In the genomic region with DNA sequence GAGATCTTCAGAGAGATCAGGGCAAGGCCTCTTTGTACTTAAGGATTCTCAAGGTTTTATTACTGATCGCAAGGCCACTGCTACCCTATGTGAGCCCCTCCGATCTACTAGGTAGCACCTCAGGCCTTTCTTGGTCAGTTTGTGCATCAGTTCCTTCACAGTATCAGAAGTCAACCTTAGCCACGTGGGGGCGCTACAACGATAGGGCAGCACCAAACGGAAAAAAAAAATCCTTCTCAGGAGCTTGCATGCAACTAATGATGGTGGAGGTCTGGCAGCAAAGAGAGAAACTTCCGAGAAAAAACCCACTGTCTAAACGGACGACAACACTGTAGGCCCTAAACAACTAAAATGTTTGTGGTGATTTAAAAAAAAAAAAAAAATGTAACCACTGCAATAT, we compare ENCODE assay signal across 15 mouse cellular contexts.
DNase-seq lines count a peak whose midpoint lies in the region; ATAC-seq and TF ChIP-seq lines count a peak whose summit lies in the region.
"Had no signal": no experiment of that assay in that cellular context is flagged by ENCODE, and none has a peak within 500 bp of the region (broad histone marks: within the 10 kb centered on the region; RNA-seq: fewer than 3 reads in every experiment).

No protein-coding gene starts in this region.

- no peaks in the 10 kb centered on the region for H3K4me1 ChIP-seq in forebrain, embryonic 10.5 days
- H3K4me1 ChIP-seq in forebrain, embryonic 12.5 days = no peaks in the 10 kb centered on the region
- H3K4me1 ChIP-seq in neural tube, embryonic 15.5 days = no peaks in the 10 kb centered on the region
- no peaks in the 10 kb centered on the region for H3K4me1 ChIP-seq in stomach, postnatal 0 days (replicated peaks; ENCODE audit: control insufficient read depth, insufficient read depth)
- no peaks in the 10 kb centered on the region for H3K4me1 ChIP-seq in forebrain, postnatal 0 days (ENCODE audit: insufficient read depth)
- H3K4me1 ChIP-seq: midbrain, embryonic 10.5 days; neural tube, embryonic 13.5 days had no signal

- 45% methylated on average over 9 of the region's 9 CpGs for WGBS in forebrain, embryonic 10.5 days
- 45% methylated on average over 9 of the region's 9 CpGs for WGBS in forebrain, embryonic 12.5 days
- WGBS in neural tube, embryonic 15.5 days = 52% methylated on average over 9 of the region's 9 CpGs
- WGBS in stomach, postnatal 0 days = 48% methylated on average over 9 of the region's 9 CpGs
- 46% methylated on average over 9 of the region's 9 CpGs for WGBS in forebrain, postnatal 0 days

- peak; percentile 16 for DNase-seq in forebrain, embryonic 10.5 days (ENCODE audit: extremely low spot score, low spot score)
- peak; percentile 24 for DNase-seq in neural tube, embryonic 10.5 days (ENCODE audit: extremely low spot score, low spot score)
- peak; percentile 56 for DNase-seq in R1 (ENCODE audit: low read depth, low spot score)
- peak; percentile 14 for DNase-seq in stomach, postnatal 0 days (ENCODE audit: low spot score)
- DNase-seq in frontal cortex, postnatal 25 days (ENCODE audit: low spot score in 2 of 2) = no peak
- DNase-seq in forebrain, postnatal 0 days = no peak
- DNase-seq: cerebellum, adult 9-11 months; heart, adult 11 months; thymus, postnatal 36 days had no signal

- H3K4me2 ChIP-seq in forebrain, embryonic 12.5 days = no peak overlapping the region
- no peak overlapping the region for H3K4me2 ChIP-seq in neural tube, embryonic 15.5 days
- H3K4me2 ChIP-seq in stomach, postnatal 0 days (replicated peaks; ENCODE audit: low read depth) = no peak overlapping the region
- no peak overlapping the region for H3K4me2 ChIP-seq in forebrain, postnatal 0 days (ENCODE audit: low read depth)
- H3K4me2 ChIP-seq: neural tube, embryonic 13.5 days had no signal

- no peak overlapping the region for H3K9ac ChIP-seq in forebrain, embryonic 12.5 days
- H3K9ac ChIP-seq in neural tube, embryonic 15.5 days (replicated peaks) = no peak overlapping the region
- no peak overlapping the region for H3K9ac ChIP-seq in stomach, postnatal 0 days (ENCODE audit: low read length)
- H3K9ac ChIP-seq in forebrain, postnatal 0 days = no peak overlapping the region
- H3K9ac ChIP-seq: neural tube, embryonic 13.5 days had no signal

- no peak for TF ChIP-seq EP300 in stomach, postnatal 0 days (optimal IDR thresholded peaks at IDR 0.05)

- H3K36me3 ChIP-seq in forebrain, embryonic 10.5 days (replicated peaks) = no peaks in the 10 kb centered on the region
- H3K36me3 ChIP-seq in forebrain, embryonic 12.5 days (replicated peaks) = no peaks in the 10 kb centered on the region
- no peaks in the 10 kb centered on the region for H3K36me3 ChIP-seq in neural tube, embryonic 15.5 days
- no peaks in the 10 kb centered on the region for H3K36me3 ChIP-seq in stomach, postnatal 0 days (ENCODE audit: control insufficient read depth, insufficient read depth, low read length)
- no peaks in the 10 kb centered on the region for H3K36me3 ChIP-seq in forebrain, postnatal 0 days (ENCODE audit: insufficient read depth)
- H3K36me3 ChIP-seq: midbrain, embryonic 10.5 days; neural tube, embryonic 13.5 days had no signal

- TF ChIP-seq CTCF in stomach, postnatal 0 days (IDR thresholded peaks at IDR 0.05; ENCODE audit: low read depth) = 0 out of 2 replicates have a peak, but pooled peaks have one; percentile 30
- TF ChIP-seq CTCF in forebrain, postnatal 0 days (IDR thresholded peaks at IDR 0.05; ENCODE audit: low read depth) = no peak

- no peaks in the 10 kb centered on the region for H3K27me3 ChIP-seq in forebrain, embryonic 10.5 days (ENCODE audit: poor library complexity, severe bottlenecking)
- H3K27me3 ChIP-seq in forebrain, embryonic 12.5 days = no peaks in the 10 kb centered on the region
- no peaks in the 10 kb centered on the region for H3K27me3 ChIP-seq in neural tube, embryonic 15.5 days (replicated peaks)
- no peaks in the 10 kb centered on the region for H3K27me3 ChIP-seq in stomach, postnatal 0 days (ENCODE audit: control insufficient read depth, insufficient read depth, low read length)
- no peaks in the 10 kb centered on the region for H3K27me3 ChIP-seq in forebrain, postnatal 0 days (ENCODE audit: insufficient read depth, low read length)
- H3K27me3 ChIP-seq: neural tube, embryonic 13.5 days had no signal

- H3K9me3 ChIP-seq in forebrain, embryonic 10.5 days = no peaks in the 10 kb centered on the region
- H3K9me3 ChIP-seq in forebrain, embryonic 12.5 days = no peaks in the 10 kb centered on the region
- H3K9me3 ChIP-seq in neural tube, embryonic 15.5 days (replicated peaks) = no peaks in the 10 kb centered on the region
- H3K9me3 ChIP-seq in stomach, postnatal 0 days (ENCODE audit: control insufficient read depth, low read length) = no peaks in the 10 kb centered on the region
- no peaks in the 10 kb centered on the region for H3K9me3 ChIP-seq in forebrain, postnatal 0 days (ENCODE audit: low read length)
- H3K9me3 ChIP-seq: midbrain, embryonic 10.5 days; neural tube, embryonic 13.5 days had no signal

- no peak for ATAC-seq in forebrain, embryonic 12.5 days (ENCODE audit: low FRiP score)
- no peak for ATAC-seq in neural tube, embryonic 15.5 days (ENCODE audit: low FRiP score)
- no peak for ATAC-seq in stomach, postnatal 0 days (ENCODE audit: low FRiP score, low TSS enrichment)
- no peak for ATAC-seq in forebrain, postnatal 0 days
- ATAC-seq: activated CD4-positive, CD25-positive, alpha-beta regulatory T cell, adult 4 months; inflammation-experienced regulatory T-cells, adult 6 months had no signal

- H3K4me3 ChIP-seq in forebrain, embryonic 10.5 days = no peak overlapping the region
- no peak overlapping the region for H3K4me3 ChIP-seq in forebrain, embryonic 12.5 days (replicated peaks)
- H3K4me3 ChIP-seq in neural tube, embryonic 15.5 days (replicated peaks) = no peak overlapping the region
- no peak overlapping the region for H3K4me3 ChIP-seq in stomach, postnatal 0 days (ENCODE audit: low read depth, low read length)
- H3K4me3 ChIP-seq in forebrain, postnatal 0 days (ENCODE audit: low read depth, low read length) = no peak overlapping the region
- H3K4me3 ChIP-seq: midbrain, embryonic 10.5 days; neural tube, embryonic 13.5 days had no signal

- no peak overlapping the region for H3K27ac ChIP-seq in forebrain, embryonic 10.5 days
- H3K27ac ChIP-seq in forebrain, embryonic 12.5 days = no peak overlapping the region
- no peak overlapping the region for H3K27ac ChIP-seq in neural tube, embryonic 15.5 days (replicated peaks)
- H3K27ac ChIP-seq in stomach, postnatal 0 days (replicated peaks) = no peak overlapping the region
- H3K27ac ChIP-seq in forebrain, postnatal 0 days (ENCODE audit: low read depth, low read length) = no peak overlapping the region
- H3K27ac ChIP-seq: midbrain, embryonic 10.5 days; neural tube, embryonic 13.5 days had no signal

Comparison
In these comparisons a context has a peak if more than half of its experiments do, and no peak if none do; other contexts are left out.
1. DNase-seq: peak in forebrain, embryonic 10.5 days (single experiment), neural tube, embryonic 10.5 days (single experiment), R1 (single experiment) and stomach, postnatal 0 days (single experiment); none in frontal cortex, postnatal 25 days (0 of 2) and forebrain, postnatal 0 days (single experiment).